Mouse (Mus musculus): Measurements from ENCODE around the gene Bicdl1.
A peak's percentile ranks its signal among the peaks of the same experiment; 100 is the strongest.
"Not testable (repeated sequence)": the region's sequence is repeated elsewhere in the genome, so short reads cannot be mapped to it uniquely, and the experiment has no call there.

The Bicdl1 gene

DNA sequence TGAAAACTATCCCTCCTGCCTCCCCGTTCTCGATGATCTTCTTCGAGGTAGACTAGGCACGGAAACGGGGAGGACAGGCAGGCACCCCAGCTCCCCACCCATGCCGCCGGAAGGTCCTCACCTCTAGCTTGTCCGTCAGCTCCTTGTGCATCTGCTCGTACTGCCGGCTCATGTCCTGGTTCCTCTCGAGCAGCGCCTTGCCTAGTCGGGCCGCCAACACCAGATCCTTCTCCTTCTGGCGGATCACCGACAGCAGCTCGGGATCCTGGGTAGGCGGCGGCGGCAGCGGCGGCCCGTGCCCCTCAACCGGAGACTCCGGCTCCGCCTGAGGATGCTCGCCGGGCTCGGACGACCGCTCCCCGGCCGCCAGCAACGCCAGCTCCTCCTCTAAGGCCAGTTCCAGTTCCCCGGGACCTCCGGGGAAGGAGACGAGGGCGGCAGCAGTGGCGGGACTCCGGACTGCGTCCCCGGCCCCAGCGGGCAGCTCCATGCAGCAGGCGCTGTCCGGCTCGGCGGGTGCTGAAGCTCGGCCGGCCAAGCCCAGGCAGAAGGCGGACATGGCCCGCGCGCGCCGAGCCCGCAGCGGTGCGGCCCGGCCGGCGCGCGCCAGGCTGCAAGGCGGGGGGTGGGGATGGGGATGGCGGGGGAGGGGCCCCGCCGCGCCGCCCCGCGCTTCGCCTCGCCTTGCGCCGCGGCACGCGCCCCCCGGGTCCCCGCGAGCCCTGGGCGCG, at the start of gene Bicdl1:
Gene Bicdl1 (minus strand): TSS at position 621 of the 731 bp plus-strand sequence.
- peak; percentile 60 for DNase-seq

DNA sequence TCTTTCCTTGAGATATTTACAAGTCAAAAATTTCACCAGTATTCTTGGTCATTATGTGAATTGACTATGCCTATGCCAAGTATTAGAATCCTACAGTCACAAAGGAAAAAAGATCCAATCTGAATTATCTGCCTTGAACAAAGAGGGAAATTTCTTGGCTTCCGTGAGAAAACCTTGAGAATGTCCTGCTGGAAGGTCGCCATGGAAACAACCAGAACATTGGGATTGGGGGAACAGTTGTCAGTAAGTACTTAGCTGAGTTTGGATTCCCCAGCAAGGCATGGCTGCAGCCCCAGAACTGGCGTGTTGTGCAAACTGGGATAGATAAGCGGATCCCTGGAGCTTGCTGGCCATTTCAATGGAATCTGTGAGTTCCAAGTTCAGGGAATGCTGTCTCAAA, 45.5 kb upstream of the Bicdl1 start:
- DNase-seq = no peak

- no peak for DNase-seq
Measured at GRCm38 (mm10) chr5:115775350-115775749, 43.9 kb upstream of the Bicdl1 start.

DNA sequence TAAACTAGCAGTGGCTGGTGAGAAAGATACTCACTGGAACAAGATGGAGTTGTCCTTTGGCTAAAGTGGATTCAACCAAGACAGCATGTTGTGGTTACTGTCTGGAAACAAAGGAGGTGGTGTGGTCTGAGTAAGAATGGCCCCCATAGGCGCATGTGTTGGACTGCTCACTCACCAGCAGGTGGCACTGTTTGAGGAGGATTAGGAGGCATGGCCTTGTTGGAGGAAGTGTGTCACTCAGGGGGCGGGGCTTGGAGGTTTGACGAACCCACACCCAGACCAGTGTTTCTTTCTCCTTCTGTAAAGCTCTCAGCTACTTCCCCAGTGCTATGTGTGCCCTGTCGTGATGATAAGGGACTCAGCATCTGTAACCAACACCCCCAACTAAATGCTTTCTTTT, 38.6 kb upstream of the Bicdl1 start:
- DNase-seq = no peak

- no peak for DNase-seq
Measured at GRCm38 (mm10) chr5:115769116-115769515, 37.7 kb upstream of the Bicdl1 start.

DNA sequence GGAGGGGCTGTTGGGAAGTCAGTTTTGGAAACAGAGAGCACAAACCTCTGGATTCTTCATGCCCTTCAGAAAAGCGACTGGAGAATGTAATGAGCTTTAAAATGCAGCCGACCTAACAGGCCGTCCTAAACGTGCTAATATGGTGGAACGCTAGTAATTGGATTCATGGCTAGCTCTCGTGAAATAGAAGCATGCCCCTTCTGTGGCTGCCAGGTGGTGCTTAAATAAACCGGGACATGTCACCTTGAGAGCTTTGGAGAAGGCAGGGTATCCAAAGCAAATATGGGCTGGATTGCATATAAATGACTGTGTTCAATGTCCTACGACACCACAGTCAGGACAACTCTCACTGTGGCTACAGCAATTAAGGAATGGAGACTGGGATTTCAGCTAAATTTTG, 35.4 kb upstream of the Bicdl1 start:
- no peak for DNase-seq

- no peak for DNase-seq
Measured at GRCm38 (mm10) chr5:115763981-115764380, 32.6 kb upstream of the Bicdl1 start.

DNA sequence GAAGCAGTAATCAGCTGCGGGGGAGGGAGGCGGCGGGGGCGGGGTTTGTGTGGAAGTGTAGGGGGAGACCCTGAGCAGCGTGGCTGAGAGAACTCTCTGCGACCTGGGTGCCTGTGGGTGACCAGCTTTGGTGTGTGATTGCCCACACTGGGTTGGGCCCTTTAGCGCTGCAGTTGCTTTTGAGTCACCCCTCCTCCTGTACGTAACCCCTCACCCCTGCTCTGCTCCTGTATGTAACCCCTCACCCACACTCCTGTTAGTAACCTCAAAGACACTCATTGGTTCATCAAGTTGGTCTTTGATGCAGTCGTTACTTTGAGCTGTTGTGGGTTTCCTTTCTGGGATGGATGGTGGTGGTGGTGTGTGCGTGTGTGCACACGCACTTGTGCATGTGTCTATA, 29.5 kb upstream of the Bicdl1 start:
- no peak for DNase-seq

GRCm38 (mm10) chr5:115758431-115759180, 27.2 kb upstream of the Bicdl1 start:
- no peak for DNase-seq

DNA sequence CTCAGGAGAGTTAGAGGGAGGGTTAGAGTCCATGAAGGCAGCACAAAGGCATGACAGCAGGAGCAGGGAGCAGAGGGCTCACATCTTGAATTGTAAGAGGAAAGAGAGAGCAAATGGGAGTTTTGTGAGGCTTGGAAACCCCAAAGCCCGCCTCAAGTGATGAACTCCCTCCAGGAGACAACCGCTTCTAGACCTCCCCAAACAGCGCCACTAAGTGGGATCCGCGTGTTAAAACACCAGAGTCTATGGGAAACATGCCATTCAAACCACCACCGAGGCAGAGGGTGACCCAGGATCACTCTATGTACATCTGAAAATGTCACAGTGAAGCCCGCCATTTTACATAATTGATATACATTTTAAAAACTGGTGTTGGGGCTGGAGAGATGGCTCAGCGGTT, 26.1 kb upstream of the Bicdl1 start:
- no peak for DNase-seq

GRCm38 (mm10) chr5:115755501-115755900, 24.1 kb upstream of the Bicdl1 start:
- DNase-seq = no peak

GRCm38 (mm10) chr5:115754831-115755230, 23.4 kb upstream of the Bicdl1 start:
- DNase-seq = no peak

DNA sequence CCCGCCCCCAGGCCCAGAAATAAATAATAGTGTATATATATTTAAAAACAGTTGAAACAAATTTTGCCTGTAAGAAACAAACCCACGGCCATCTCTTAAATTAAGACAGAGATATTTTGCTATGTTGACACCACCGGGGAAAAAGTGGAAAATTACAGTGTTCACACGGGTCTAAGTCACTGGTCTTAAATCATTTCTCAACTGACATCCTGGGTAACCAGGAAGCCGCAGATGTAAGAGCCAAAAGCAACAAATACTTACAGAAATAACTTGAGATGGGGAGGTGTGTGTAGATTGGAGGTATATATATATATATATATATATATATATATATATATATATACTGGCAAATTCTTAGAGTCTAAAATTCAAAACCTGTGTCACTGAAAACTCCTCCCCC, 21.5 kb upstream of the Bicdl1 start:
- DNase-seq = no peak

DNA sequence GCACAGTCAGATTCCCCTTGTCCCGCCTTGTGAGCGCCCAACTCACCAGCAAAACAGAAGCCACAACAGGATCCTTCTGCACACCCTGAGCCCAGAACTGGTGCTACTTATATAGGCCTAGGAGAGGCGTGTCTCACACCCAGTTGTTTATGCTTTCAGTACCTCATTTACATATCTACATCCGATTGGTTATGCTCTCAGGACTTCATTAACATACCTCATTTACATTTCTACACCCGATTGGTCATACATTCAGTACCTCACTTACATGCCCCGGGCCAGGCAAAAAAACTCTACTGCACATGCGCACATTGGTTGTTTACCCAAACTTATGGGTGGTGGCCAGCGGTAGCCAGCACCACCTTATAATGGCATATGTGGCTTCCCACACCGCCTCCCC, 20.5 kb upstream of the Bicdl1 start:
- DNase-seq = not testable (repeated sequence)

GRCm38 (mm10) chr5:115748316-115748715, 16.9 kb upstream of the Bicdl1 start:
- no peak for DNase-seq

GRCm38 (mm10) chr5:115745319-115745718, 13.9 kb upstream of the Bicdl1 start:
- no peak for DNase-seq

GRCm38 (mm10) chr5:115738032-115738431, 6.6 kb upstream of the Bicdl1 start:
- DNase-seq = no peak

- no peak for DNase-seq
Measured at GRCm38 (mm10) chr5:115734570-115734969, 3.1 kb upstream of the Bicdl1 start.

- no peak for DNase-seq
Measured at GRCm38 (mm10) chr5:115732849-115733216, 1.4 kb upstream of the Bicdl1 start.

- DNase-seq = peak; percentile 99
Measured at GRCm38 (mm10) chr5:115732176-115732848, 891 bp upstream of the Bicdl1 start.

DNA sequence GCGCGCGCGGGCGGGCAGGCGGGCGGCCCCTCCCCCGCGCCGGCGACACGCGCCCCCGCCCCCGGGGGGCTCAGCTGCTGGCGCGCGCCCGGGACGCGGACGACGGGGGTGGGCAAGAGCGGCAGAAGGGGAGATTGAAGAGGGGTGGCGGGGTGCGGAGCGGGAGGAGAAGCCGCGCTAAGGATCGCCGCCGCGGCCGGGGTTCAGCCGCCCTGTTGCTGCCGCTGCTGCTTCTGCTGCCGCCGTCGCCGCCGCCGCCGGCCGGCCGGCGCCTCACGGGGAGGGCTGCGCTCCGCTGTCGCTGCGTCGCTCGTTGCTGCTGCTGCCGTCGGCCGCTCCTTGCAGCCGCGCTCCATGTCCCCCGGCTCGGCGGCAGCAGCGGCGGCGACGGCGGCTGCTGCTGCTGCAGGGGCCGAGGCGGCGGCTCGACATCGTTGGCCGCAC, 333 bp upstream of the Bicdl1 start:
- no peak for DNase-seq

DNA sequence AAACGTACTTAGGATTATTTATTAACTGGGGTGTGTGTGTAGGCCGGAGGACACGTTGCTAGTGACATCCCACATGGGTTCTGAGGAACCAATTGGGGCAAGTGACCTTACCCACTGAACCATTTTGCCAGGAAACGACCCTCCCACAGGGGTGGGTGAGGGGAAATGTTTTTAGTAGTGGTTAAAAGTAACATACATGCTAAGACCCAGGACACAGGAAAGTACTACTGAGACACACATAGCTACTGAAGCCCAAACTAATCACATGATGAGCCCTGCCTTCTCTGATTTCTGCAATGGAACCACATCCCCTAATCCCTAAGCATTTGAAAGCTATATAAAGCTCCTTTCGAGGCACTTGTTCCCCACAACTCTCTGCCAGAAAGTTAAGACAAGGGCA, 1.1 kb downstream of the Bicdl1 start:
- no peak for DNase-seq

GRCm38 (mm10) chr5:115726581-115726980, 4.8 kb downstream of the Bicdl1 start:
- no peak for DNase-seq

- no peak for DNase-seq
Measured at GRCm38 (mm10) chr5:115726019-115726418, 5.4 kb downstream of the Bicdl1 start.

Measured in cerebellum, adult 8-10 months (tissue).